Mouse (Mus musculus): ENCODE measurements around the gene AC131692.1. TPM values are rescaled to one million over a fixed set of nuclear protein-coding genes. Genes with fewer than 3 reads are reported as not detected.
"Not testable (repeated sequence)": the region's sequence is repeated elsewhere in the genome, so short reads cannot be mapped to it uniquely, and the experiment has no call there.

The AC131692.1 gene
- total RNA-seq, 2 experiments from 2014 or later: 0.62 to 0.98 TPM

DNA sequence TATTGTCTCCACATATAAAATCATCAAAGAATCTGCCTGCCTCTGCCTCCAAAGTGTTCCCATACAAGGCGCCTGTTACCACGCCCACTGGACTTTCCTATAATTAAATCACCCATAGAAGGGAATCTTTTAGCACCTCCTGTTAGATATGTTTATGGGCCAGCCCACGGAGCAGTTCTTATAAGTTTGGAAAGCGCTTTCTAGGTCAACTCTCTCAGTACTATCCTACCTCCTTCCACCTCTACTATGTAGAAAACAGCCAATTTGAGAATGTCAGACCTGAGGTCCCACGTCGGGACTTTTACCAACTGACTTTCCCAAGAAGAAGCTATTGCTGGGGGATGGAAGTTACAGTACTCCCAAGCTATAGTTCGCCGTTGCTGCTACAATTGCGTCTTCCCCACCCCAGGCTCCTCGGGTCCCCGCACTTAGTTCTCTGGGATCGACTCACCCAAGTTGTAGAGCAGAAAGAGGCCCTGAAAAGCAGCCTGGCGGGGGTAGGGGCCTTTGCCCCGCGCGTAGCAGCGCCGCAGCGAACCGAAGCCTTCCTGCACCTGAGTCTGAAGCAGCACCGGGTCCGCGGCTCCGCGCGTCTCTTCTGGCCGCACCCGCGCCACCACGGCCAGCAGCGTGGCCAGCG lies 23.2 kb downstream of the AC131692.1 start:
- DNase-seq (ENCODE audit: low spot score in 2 of 2): no peak

DNA sequence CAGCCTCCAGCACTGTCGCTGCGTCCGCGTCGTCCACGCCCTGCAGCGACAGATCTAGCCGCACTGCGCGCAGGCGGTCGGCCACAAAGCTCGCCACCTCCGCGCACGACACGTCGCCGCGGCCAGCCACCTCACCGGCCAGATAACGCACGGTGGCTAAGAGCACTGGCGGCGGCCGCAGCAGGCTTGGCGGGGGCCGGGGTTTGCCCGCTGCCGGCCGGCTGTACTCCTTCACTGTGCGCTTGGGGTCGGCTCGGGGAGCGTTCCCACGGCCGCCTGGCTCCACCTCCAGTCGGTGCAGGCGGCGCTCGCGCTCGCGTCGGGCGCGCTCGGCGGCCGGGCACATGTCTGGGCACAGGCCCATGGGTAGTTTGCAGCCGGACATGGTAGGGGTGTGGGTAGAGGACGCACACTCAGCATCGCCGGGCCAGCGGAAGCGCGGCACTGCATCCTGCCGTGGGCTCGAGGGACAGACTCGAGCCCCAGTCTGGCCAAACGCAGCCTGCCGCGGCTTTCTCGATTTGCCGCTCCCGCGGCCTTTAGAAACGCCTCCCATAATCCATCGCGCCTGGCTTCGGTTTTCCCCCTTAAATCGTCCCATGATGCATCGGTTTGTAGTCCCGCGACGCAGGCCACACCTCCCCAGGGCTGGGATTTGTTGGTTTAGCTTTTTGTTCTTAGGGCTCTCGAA lies 23.9 kb downstream of the AC131692.1 start, which contains the start of gene Sac3d1:
Gene Sac3d1 (minus strand): TSS at position 665 of the 691 bp plus-strand sequence.
- peak; percentile 62 to 72 for DNase-seq (ENCODE audit: low spot score in 2 of 2)

DNA sequence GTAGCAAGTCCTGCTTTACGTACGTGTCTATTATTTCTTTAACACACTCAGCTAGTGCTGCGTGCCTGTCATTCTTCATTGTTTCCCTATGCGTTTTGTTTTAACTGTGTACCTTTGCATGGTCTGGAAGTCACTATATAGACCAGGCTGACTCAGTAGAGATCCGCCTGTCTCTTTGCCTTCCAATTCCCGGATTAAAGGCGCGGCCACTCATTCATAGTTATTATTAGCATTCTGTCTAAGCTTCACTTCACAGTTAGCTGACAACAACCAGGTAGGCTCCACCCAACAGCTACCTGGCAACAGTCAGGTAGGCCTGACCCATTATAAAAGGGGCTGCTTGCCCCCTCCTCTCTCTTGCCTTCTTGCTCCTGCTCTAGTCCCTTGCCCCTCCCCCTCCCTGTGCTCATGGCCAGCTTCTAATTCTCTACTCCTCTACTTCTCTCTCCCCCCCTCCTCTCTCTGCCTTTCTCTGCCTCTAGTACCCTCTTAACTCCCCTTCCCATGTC lies 24.5 kb downstream of the AC131692.1 start:
- DNase-seq (ENCODE audit: low spot score in 2 of 2): no peak

GRCm38 (mm10) chr19:6121761-6122160 lies 27.5 kb downstream of the AC131692.1 start:
- DNase-seq (ENCODE audit: low spot score in 2 of 2): no peak

DNA sequence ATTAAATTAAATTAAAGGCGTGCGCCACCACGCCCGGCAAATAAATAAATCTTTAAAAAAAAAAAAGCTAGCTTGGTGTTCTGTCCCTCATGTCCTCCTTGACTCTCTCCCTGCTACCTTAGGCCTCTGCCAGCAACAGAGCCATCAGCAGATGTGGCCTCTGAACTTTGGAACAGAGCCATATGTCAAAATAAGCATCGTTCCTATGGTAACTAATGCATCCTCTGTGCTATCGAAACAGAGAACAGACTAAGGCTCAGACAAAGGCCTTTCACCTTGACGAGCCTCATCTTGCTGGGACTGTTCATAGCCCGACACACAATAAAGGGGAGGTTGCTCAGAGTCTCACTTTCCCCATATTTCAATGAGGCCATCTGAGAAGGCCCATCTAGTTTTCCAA lies 29.1 kb downstream of the AC131692.1 start:
- DNase-seq (ENCODE audit: low spot score in 2 of 2): no peak

- no peak for DNase-seq (ENCODE audit: low spot score in 2 of 2)
Measured at GRCm38 (mm10) chr19:6124898-6125297, 30.7 kb downstream of the AC131692.1 start.

DNA sequence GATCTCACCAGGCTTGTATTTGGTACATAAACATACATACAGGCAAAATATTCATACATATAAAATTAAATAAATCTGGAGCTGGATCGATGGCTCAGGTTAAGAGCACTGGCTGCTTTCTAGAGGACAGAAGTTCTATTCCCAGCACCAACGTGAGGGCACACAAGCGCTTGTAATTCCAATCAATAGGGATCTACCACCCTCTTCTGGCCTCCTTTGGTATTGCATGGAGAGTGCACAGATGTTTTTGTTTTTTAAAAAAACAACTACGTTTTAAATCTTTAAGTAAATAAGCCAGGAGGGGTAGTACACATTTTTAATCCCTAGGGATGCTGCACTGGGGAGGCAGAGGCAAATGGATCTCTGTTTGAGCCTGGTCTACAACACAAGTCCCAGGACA lies 32.1 kb downstream of the AC131692.1 start:
- no peak for DNase-seq (ENCODE audit: low spot score in 2 of 2)

GRCm38 (mm10) chr19:6126789-6127580 lies 32.8 kb downstream of the AC131692.1 start:
- no peak for DNase-seq (ENCODE audit: low spot score in 2 of 2)

DNA sequence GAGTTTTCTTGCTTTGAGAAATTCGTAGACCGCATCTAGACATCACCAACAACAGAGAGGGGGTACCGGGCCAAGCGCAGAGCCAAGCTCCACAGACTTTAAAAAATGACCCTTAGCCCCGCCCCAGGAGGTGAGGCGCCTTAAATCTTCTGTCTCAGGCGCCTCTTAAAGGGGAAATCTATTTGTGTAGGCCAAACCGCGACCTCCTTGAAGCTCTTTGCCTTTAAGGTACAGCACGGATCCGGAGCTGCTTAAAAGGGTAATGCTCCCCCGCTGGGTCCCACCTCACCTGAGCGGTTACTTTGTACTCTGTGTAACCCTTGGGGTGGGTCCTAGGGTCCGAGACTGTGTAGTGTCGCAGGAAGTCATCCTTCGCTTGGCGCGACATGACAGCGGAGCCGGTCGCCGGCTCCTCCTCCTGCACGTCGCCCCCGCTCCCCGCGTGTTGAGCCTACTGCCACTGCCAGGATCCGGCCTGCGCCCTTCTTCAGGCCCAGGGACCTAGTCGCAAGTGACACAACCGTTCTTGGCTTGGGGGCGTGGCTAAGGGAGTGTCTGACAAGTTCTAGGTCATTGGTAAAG lies 33.6 kb downstream of the AC131692.1 start, which contains the start of gene Snx15:
Gene Snx15 (minus strand): TSS at position 545 of the 582 bp plus-strand sequence.
- DNase-seq (ENCODE audit: low spot score in 2 of 2): peak; percentile 70 to 92

DNA sequence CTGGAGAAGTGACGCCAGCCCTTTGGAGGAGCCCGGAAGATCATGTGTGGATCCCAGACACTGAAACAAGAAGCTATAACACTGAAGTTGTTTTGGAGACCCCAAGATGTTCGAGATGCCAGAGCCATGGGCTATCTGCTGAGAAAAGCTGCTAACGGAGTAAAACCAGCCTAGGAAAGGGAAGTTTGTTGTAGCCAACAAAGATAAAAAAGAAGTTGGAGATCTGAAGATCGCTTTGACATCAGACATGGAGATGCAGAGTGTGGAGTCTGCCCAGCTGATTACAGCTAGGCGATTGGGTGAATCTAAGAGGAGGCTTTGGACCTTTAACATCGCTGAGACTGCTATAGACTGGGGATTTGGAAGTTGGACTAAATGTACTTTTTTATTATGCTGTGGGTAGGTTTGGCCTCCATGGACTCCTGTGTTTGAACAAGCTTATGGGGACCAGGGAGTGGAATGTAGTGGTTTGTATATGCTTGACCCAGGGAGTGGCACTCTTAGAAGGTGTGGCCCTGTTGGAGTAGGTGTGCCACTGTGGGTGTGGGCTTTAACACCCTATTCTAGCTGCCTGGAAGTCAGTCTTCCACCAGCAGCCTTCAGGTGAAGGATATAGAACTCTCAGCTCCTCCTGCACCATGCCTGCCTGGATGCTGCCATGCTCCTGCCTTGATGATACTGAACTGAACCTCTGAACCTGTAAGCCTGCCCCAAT lies 36.4 kb downstream of the AC131692.1 start:
- DNase-seq (ENCODE audit: low spot score in 2 of 2): not testable (repeated sequence)

DNA sequence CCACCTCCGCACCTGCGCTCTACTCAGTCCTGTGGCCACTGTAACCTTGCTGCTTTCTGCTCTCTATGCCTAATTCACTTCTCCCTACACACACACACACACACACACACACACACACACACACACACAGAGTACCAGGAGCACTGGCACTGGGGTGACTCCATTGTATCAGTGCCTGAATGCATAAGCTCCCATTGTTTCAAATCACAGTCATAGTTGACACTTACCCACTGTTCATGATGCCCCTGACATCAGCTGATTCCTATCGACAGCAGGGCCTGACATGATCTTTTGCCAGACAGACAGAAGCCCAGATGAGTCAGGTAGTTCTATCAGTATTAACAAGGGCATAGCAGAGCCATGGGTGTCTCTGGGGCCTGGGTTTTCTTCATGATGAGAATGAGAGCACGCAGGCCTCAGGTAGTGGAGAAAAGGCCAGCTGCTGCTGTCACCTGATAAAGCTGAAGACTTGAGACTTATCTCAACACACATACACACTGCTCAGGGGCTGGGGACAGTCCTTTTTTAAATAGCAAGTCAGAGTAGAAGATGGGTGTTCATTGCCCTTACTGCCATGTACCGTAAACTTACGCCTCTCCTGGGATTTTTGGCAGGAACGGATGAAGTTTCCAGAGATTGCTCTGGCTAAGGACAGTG lies 38.1 kb downstream of the AC131692.1 start:
- no peak for DNase-seq (ENCODE audit: low spot score in 2 of 2)

GRCm38 (mm10) chr19:6133197-6133596 lies 39.0 kb downstream of the AC131692.1 start:
- not testable (repeated sequence) for DNase-seq (ENCODE audit: low spot score in 2 of 2)

GRCm38 (mm10) chr19:6136397-6136796 lies 42.2 kb downstream of the AC131692.1 start:
- DNase-seq (ENCODE audit: low spot score in 2 of 2): no peak

- DNase-seq (ENCODE audit: low spot score in 2 of 2): no peak
Measured at GRCm38 (mm10) chr19:6139701-6140100, 45.5 kb downstream of the AC131692.1 start.

- DNase-seq (ENCODE audit: low spot score in 2 of 2): peak in 1 of 2 experiments; percentile 28
Measured at GRCm38 (mm10) chr19:6140374-6140677, 46.1 kb downstream of the AC131692.1 start.

GRCm38 (mm10) chr19:6140678-6141393 lies 46.6 kb downstream of the AC131692.1 start, which contains the start of gene Batf2:
Batf2 (plus strand) TSS chr19:6140983.
- peak; percentile 74 to 87 for DNase-seq (ENCODE audit: low spot score in 2 of 2)

DNA sequence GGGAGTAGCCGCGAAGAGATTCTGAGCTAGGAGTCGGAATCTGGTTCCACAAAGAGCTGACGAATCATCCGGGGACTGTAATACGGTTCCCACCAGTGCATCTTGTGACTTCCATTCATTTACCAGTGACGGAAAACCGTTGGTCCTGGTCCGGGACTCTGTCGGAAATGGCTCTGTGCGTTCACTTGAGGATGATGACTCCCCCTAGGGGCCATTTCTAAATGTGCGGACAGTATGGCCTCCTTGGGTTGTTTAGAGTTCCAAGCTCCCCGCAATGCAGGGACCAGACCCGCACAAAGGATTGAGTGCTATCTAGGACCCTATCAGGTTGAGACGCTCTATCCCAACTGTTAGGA lies 47.2 kb downstream of the AC131692.1 start, which contains the start of gene Arl2:
Gene Arl2 (minus strand): TSS at position 155 of the 356 bp plus-strand sequence.
- peak; percentile 52 to 59 for DNase-seq (ENCODE audit: low spot score in 2 of 2)

GRCm38 (mm10) chr19:6144842-6145241 lies 50.6 kb downstream of the AC131692.1 start:
- no peak for DNase-seq (ENCODE audit: low spot score in 2 of 2)

Measured in adrenal gland, postnatal 4 days (tissue).